Mouse (Mus musculus) testis, postnatal 10 days (tissue): ENCODE measurements around the gene E330021D16Rik.
"Not testable (repeated sequence)": the region's sequence is repeated elsewhere in the genome, so short reads cannot be mapped to it uniquely, and the experiment has no call there.

Source experiments
- DNase-seq: peaks from one replicate; pipeline ENCODE4 v3.0.0; 2021; ENCODE audit warnings: low spot score

Gene E330021D16Rik

GRCm38 (mm10) chr6:136415133-136415775 lies at the start of gene E330021D16Rik:
Gene E330021D16Rik, minus strand, starts transcription at chr6:136415569.
- no peak for DNase-seq

DNA sequence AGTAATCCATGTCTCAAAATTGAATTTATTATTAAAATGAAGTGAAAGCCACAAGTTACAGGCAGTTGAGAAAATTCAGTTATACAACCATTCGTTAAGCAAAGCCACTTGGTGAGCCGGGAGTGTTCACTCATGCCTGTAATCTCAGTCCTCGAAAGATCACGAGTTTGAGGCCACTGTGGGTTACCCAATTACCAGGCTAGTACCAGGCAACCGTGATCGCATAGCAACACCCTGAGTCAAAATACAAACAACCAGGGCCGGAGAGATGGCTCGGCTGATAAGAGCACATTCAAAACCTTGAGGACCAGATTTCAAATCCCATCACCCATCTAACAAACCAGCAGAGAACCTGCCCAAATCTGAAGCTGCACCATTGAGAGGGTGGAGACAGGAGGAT lies 49.7 kb upstream of the E330021D16Rik start:
- no peak for DNase-seq

DNA sequence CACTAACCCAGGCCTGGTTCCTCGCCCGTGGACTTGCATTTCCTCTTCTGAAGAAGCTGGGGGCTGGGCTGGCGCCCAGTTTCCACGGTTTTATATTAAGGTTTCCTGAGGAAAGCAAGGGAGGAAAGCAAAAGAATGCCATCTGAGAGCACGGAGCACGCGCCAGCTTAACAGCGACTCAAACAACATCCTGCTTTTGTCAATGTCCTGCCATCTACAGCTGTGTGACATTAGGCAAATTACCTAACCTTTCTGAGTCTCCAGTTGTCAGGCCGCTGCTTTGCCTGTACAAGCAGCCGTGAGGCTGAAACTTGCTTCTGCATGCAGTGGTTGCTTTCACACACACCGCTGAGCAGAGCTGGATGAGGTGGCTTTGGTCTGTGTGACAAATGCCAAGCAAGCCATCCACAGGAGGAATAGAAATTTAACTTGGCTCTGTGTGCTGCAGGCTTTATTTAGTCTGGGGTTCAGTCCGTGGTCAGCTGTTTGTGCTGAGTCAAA lies 48.8 kb upstream of the E330021D16Rik start:
- peak; percentile 36 for DNase-seq

DNA sequence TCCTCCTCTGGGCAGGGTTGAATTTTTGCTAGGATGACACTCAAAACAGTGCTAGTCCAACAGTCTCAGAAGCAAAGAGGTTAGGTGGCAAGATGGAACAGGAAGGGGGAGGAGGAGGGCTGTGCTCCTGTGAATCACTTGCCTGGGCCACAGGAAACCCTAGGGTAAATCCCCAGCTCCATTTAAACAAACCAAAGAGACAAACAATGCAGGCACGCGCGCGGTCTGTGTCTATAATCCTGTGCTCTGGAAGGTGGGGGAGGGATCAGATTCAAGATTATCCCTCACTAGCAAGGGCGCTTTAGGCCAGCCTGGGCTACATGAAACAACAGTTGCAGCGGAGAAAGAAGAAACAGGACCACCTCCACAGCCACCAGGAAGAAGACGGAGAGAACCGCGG lies 48.1 kb upstream of the E330021D16Rik start:
- DNase-seq, result peak; percentile 31

DNA sequence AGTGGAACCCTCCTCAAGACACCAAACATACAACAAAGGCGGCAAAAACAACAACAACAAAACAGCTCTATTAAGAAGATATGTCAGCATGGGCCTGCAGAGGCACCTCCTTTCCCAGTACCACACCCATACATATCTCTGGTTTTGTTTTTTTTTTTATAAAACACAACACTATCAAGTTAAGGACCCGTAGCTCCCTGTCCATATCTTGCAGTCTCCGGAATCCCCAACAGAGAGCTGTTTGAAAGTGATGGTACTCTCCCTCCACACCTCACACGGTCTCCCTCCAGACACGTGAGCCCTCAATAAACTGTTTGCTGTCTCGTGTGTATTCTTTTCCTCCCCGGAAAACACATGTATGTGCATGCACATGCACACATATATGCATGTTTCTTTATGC lies 43.8 kb upstream of the E330021D16Rik start:
- no peak for DNase-seq

- DNase-seq, result peak; percentile 2
Measured at GRCm38 (mm10) chr6:136456302-136456701, 40.9 kb upstream of the E330021D16Rik start.

DNA sequence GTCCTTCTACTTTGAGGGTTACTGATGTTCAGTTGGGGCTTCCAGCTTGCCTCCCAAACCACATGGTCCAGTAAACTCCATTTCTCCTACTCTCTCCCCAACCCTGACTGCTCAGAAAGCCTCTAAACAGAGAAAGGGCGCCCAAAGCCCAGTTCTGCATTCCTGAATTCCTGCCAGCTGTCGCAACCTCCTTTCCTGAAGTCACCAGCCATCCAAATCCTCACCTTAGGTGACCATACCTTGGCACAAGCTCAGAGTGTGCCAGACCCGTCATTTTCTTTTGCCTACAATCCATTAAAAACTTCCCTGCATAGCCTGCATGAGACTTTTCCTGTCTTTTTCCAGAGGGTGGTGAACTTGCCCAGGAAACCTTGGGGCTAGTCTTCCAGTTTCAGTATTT lies 40.3 kb upstream of the E330021D16Rik start:
- DNase-seq, result peak; percentile 38

- no peak for DNase-seq
Measured at GRCm38 (mm10) chr6:136452623-136453022, 37.3 kb upstream of the E330021D16Rik start.

GRCm38 (mm10) chr6:136450863-136451262 lies 35.5 kb upstream of the E330021D16Rik start:
- DNase-seq, result no peak

DNA sequence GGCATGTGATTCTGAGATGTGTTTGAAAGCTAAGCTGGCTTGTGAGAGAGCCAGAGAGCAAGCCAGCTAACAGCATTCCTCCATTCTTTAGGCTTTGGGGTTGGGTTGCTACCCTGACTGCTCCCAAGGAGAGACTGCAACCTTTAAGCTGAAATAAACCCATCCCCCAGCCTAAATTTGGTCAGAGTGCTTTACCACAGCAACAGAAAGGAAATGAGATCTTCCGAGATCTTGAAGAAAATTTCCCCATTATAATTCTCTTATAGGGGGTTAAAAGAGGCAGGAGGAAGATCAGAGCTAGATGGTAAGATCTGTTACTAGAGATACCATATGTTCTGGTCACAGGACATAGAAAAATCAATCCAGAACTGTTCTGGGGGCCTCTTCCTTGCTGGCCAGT lies 34.6 kb upstream of the E330021D16Rik start:
- DNase-seq, result no peak

- peak; percentile 79 for DNase-seq
Measured at GRCm38 (mm10) chr6:136449270-136449692, 33.9 kb upstream of the E330021D16Rik start.

DNA sequence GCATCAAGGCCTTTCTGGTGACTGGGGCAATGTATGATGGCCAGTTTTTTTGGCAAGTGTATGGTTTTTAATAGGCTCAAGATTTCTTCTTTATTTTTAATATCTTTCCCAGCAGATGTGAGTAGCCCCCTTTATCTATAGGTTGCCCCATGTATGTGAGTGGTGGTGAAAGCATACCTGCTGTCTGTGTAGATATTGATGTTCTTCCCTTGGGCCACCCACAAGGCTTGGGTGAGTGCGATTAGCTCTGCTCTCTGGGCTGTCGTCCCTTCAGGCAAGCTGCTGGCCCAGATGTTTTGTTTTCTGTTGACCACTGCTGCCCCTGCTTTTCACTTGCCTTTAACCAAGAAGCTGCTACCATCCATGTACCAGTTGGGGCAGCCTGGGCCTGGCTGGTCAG lies 23.8 kb upstream of the E330021D16Rik start:
- not testable (repeated sequence) for DNase-seq

DNA sequence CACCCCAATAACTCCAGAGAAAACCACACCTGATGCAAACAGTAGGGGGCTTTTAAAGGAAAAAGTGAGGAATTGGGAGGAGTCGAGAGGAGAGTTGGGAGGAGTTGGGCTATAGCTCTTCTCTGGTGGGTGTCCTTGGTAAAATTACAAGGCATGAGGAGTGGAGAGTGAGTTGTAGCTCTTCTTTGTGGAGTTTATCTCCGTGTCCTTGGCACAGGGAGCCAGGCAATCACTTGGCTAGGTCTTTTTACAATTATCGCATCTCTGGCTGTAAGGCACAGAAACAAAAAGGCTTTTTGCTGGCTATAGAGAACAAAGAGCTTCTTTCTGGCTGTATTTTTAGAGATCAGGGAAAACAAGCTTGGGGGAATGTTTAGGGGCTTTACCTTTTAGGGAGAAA lies 20.8 kb upstream of the E330021D16Rik start:
- not testable (repeated sequence) for DNase-seq

GRCm38 (mm10) chr6:136433573-136433972 lies 18.2 kb upstream of the E330021D16Rik start:
- DNase-seq, result no peak

DNA sequence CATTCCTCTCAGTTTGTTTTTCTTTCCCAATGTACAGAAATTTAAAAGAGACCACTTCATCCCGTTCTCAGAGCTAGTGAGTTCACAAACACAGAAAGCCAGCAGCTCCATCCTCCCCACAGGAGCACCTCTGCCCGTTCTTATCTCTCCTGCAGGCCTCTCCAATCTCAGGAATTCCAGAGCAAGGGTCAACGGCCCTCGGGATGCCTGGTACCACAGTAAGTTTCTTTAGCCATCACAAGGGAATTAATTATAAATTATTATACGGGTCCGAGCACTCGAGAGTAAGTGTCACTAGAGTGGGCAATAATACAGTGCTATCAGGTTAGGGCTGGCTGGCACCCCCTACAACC lies 16.5 kb upstream of the E330021D16Rik start:
- no peak for DNase-seq

DNA sequence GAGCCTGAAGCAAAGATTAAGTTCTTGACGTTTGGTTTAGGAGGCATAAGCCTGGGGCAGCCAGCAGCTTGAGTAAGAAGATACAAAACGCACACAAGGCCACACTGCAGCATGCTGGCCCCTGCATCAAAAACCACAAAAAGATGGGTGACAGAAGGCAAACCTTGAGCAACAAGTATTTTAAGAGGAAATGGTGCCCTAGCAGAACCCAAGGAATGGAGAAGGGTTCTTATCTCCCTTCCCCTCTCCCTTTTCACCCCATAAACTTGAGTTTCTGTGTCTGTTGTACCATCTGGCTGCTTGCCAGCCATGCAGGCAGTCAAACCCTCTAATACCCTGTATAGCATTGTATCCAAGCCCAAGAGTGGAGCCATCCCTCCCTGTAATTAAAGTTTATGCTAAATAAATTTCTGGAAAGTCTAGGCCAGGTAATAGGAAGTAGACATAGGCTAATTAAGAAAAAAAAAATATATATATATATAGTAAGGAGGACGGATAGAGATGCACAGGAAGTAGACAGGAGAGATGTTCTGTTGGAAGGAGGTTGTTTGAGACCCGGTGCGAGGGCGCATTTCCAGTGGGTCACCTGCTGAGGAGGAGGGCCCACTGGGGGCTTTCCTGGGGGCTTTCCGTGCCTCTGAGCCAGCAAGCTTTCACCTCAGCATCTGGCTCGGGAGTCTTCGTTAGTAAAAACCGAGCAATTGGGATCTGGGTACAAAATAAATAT lies 16.0 kb upstream of the E330021D16Rik start:
- DNase-seq, result peak; percentile 31

- no peak for DNase-seq
Measured at GRCm38 (mm10) chr6:136429441-136429840, 14.1 kb upstream of the E330021D16Rik start.

DNA sequence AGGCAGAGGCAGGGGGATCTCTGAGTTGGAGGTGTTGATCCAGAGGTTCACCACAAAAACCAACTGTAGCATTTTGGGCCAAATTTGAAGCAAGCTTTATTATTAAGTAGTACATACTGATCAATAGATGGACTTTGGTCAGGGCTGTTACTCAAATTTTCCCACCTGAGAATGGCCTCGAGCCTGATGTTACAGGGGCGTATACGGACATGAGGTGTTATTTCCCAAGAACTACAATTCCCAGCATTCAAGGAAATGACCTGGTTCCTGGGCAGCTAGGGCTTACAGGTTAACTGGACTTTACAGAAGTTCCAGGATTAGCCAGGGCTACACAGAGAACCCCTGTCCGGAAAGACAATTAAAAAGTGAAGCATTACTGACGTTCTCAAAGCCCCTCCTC lies 13.0 kb upstream of the E330021D16Rik start:
- no peak for DNase-seq

GRCm38 (mm10) chr6:136427240-136427639 lies 11.9 kb upstream of the E330021D16Rik start:
- no peak for DNase-seq

DNA sequence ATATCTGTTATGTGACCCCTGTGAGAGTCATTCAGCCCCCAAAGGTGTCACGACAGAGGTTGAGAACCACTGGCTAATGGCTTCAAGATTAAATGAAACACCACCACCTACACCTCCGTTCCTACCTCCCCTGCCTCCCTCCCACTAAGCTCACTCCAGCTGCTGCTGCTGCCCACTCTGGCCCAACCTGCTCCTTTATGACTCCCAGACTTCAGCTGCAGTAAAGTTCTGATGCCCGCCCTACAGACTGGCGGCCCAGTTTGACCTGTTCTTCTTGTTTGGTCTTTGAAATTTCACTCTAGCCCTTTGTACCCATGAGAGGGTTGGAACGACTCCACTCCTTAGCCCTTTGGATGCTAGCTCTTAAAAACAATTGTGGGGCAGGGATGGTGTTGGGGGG lies 10.6 kb upstream of the E330021D16Rik start:
- no peak for DNase-seq

DNA sequence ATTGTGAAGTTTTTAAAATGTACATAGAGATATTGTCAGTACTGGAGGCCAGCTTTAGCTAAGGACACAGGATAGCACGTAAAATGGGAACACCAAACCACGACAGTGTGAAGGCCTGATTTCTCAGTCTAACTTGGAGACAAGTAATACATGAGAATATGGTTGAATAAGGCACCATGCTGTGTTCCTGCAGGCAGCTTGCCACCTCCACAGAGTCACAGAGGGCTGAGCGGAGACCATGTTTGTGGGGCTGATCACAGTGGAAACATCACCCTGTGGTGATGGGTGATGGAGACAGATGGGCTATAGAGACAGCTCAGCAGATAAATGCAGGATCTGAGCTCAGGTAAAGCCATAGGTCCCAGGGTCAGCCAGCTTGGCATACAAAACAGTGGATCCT lies 8.8 kb upstream of the E330021D16Rik start:
- DNase-seq, result no peak

DNA sequence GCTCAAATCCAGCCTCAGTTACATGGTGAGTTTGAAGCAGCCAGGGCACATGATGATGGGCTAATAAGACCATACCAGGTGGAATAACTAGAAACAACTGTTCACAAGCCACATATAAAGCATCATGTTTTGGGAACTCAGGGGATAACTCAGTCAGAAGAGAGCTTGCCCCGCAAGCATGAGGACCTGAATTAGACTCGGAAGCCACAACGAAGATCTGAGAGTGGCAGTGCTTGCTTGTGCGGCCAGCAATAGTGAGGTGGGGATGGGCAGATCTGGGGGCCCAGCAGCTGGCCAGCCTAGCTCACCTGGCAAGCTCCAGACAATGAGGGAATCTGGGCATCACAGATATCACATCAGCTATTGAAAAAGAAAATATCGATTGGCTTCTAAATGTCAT lies 7.8 kb upstream of the E330021D16Rik start:
- DNase-seq, result no peak

DNA sequence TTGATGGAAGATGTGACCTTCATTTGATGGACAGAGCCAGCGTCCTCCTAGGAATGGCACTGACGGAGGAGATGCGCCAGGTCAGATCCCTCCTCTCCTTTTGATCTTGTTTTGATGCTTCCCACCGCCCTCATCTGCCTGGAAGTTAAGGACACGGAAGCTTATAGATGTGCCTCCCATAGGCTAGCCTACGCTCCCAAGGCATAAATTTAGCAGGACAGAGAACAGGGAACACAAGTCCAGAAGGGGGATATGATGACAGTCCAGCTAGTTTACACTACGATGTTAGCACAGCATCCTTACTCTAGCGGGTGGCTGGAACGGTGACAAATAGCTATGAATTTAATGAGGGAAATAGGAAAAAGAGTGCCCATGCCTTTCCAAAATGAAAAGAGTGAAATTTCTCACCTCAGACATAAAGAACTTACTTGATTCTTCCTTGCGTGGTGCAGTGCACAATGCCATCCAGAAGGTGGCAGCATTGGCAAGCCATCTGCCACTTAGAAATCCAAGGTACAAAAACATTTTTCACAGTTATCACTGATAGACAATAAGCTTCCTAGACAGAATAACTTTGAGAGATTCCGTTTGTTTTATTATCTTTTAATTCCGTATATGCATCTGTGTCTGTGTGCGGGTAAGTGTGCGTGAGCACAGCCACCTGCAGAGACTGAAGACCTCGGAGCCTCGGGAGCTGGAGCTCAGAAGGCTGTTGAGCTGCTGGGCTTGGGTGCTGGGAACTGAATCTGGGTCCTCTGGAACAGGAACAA lies 6.9 kb upstream of the E330021D16Rik start:
- peak; percentile 71 for DNase-seq
